Mouse (Mus musculus): ENCODE results near the gene Fam49a. TPM values are rescaled to one million over a fixed set of nuclear protein-coding genes. Genes with fewer than 3 reads are reported as not detected.
A peak's percentile ranks its signal among the peaks of the same experiment; 100 is the strongest.

Fam49a gene
- total and polyA plus RNA-seq, 2 experiments: 1.7 to 2.0 TPM

DNA sequence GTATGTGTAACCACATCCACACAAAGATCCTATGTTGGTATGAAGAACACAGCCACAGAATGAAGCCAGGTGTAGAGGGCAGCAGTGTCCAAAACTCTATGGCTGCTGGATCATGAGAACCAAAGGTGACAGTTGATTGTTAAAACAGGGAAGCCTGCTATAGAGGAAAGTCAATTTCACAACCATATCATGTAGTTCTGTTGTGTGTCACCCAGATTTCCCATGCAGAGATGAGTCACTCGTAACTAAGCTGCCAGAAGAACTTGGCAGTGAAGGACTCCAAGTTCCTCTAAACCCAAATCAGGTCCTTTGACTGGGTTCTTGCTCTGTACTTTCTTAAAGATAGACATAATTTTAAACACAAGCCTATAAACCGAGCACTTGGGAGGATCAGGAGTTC is 38.6 kb upstream of the Fam49a start:
- Histone ChIP-seq H3K9ac (ENCODE audit: low read depth, low read length) (no peak overlapping the region), H3K27ac (replicated peaks; ENCODE audit: insufficient read depth, low read depth, low read length) (no peak overlapping the region), H3K4me3 (ENCODE audit: insufficient read depth, low read depth, low read length) (no peak overlapping the region), H3K36me3 (ENCODE audit: control insufficient read depth, insufficient read depth, low read length) (no peaks in the 10 kb centered on the region), H3K4me1 (ENCODE audit: control insufficient read depth, insufficient read depth, low read length) (no peaks in the 10 kb centered on the region), H3K27me3 (ENCODE audit: control insufficient read depth, insufficient read depth, low read length) (no peaks in the 10 kb centered on the region), H3K79me2 (ENCODE audit: control insufficient read depth, insufficient read depth, low read length) (no peaks in the 10 kb centered on the region)
- DNase-seq (ENCODE audit: extremely low read depth, low read depth, low spot score): peak; percentile 54
- 63% methylated on average over 2 of the region's 2 CpGs for WGBS
- TF ChIP-seq POLR2A (IDR thresholded peaks at IDR 0.05; ENCODE audit: extremely low read depth, insufficient read depth, low read length): no peak
- TF ChIP-seq CTCF (IDR thresholded peaks at IDR 0.05; ENCODE audit: low read depth, low read length): no peak

DNA sequence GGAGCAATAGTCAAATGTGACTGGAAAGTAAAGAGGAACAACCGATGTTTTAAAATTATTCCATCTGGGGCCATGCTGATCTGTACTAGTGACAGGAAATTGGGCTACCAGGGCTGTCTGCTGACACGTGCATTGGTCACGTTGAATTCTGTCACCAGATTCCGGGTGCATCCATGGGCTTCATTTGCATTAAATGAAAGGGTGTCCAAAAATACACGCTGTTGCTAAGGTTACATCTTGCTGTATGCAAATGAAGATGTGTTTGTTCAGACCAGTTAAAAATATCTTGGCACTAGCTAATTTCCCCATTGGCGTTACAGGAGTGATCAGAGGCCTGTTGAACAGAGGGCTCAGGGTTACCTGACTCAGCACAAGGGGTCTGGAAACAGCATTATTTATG is 36.2 kb upstream of the Fam49a start:
- WGBS: 86% methylated on average over 6 of the region's 6 CpGs
- no peak for TF ChIP-seq POLR2A (IDR thresholded peaks at IDR 0.05; ENCODE audit: extremely low read depth, insufficient read depth, low read length)
- no peak for TF ChIP-seq CTCF (IDR thresholded peaks at IDR 0.05; ENCODE audit: low read depth, low read length)

GRCm38 (mm10) chr12:12227594-12227993 is 34.3 kb upstream of the Fam49a start:
- Histone ChIP-seq H3K36me3 (ENCODE audit: control insufficient read depth, insufficient read depth, low read length) (no peaks in the 10 kb centered on the region), H3K4me3 (ENCODE audit: insufficient read depth, low read depth, low read length) (no peak overlapping the region), H3K4me1 (ENCODE audit: control insufficient read depth, insufficient read depth, low read length) (no peaks in the 10 kb centered on the region), H3K79me2 (ENCODE audit: control insufficient read depth, insufficient read depth, low read length) (no peaks in the 10 kb centered on the region), H3K9ac (ENCODE audit: low read depth, low read length) (no peak overlapping the region), H3K27me3 (ENCODE audit: control insufficient read depth, insufficient read depth, low read length) (no peaks in the 10 kb centered on the region), H3K27ac (replicated peaks; ENCODE audit: insufficient read depth, low read depth, low read length) (no peak overlapping the region)
- 74% methylated on average over 3 of the region's 3 CpGs for WGBS
- peak; percentile 14 for DNase-seq (ENCODE audit: extremely low read depth, low read depth, low spot score)
- TF ChIP-seq POLR2A (IDR thresholded peaks at IDR 0.05; ENCODE audit: extremely low read depth, insufficient read depth, low read length) (no peak), CTCF (IDR thresholded peaks at IDR 0.05; ENCODE audit: low read depth, low read length) (no peak)

More for the DNA sequence above, 36.2 kb upstream of the Fam49a start:
- DNase-seq (ENCODE audit: extremely low read depth, low read depth, low spot score): peak; percentile 16
- Histone ChIP-seq H3K4me1 (ENCODE audit: control insufficient read depth, insufficient read depth, low read length) (no peaks in the 10 kb centered on the region), H3K36me3 (ENCODE audit: control insufficient read depth, insufficient read depth, low read length) (no peaks in the 10 kb centered on the region), H3K9ac (ENCODE audit: low read depth, low read length) (no peak overlapping the region), H3K27ac (replicated peaks; ENCODE audit: insufficient read depth, low read depth, low read length) (no peak overlapping the region), H3K27me3 (ENCODE audit: control insufficient read depth, insufficient read depth, low read length) (no peaks in the 10 kb centered on the region), H3K4me3 (ENCODE audit: insufficient read depth, low read depth, low read length) (no peak overlapping the region), H3K79me2 (ENCODE audit: control insufficient read depth, insufficient read depth, low read length) (no peaks in the 10 kb centered on the region)

DNA sequence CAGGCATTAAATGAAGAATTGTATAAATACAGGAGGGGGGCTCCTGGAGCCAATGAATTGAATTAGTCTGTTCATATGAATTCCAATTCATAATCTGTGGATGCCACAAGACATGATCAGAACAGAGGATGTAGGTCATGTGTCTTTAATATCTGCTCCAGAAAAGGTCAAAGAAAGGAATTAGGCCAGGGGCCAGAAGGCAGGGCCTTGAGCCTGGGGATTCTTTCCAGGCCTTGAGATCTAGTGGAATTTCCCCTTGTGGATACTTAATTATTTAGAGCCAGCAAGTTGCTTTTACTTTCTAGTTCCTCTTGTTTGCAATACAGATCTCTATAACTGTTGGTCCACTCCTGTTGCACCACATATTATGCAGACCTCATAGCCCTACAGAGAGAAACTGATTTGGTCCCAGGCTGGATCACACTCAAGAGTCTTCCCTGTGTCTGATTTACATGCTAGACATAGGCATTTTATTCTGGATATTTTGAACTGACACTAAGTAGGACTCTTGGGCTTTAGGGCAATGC is 31.8 kb upstream of the Fam49a start:
- TF ChIP-seq CTCF (IDR thresholded peaks at IDR 0.05; ENCODE audit: low read depth, low read length) (no peak), POLR2A (IDR thresholded peaks at IDR 0.05; ENCODE audit: extremely low read depth, insufficient read depth, low read length) (no peak)
- H3K79me2 ChIP-seq (ENCODE audit: control insufficient read depth, insufficient read depth, low read length): no peaks in the 10 kb centered on the region
- no peaks in the 10 kb centered on the region for H3K27me3 ChIP-seq (ENCODE audit: control insufficient read depth, insufficient read depth, low read length)
- H3K36me3 ChIP-seq (ENCODE audit: control insufficient read depth, insufficient read depth, low read length): no peaks in the 10 kb centered on the region
- peak; percentile 41 for DNase-seq (ENCODE audit: extremely low read depth, low read depth, low spot score)
- no peak overlapping the region for H3K4me3 ChIP-seq (ENCODE audit: insufficient read depth, low read depth, low read length)
- no peak overlapping the region for H3K27ac ChIP-seq (replicated peaks; ENCODE audit: insufficient read depth, low read depth, low read length)
- H3K4me1 ChIP-seq (ENCODE audit: control insufficient read depth, insufficient read depth, low read length): no peaks in the 10 kb centered on the region
- no peak overlapping the region for H3K9ac ChIP-seq (ENCODE audit: low read depth, low read length)

- Histone ChIP-seq H3K4me1 (ENCODE audit: control insufficient read depth, insufficient read depth, low read length) (no peaks in the 10 kb centered on the region), H3K79me2 (ENCODE audit: control insufficient read depth, insufficient read depth, low read length) (no peaks in the 10 kb centered on the region), H3K9ac (ENCODE audit: low read depth, low read length) (no peak overlapping the region), H3K4me3 (ENCODE audit: insufficient read depth, low read depth, low read length) (no peak overlapping the region), H3K36me3 (ENCODE audit: control insufficient read depth, insufficient read depth, low read length) (no peaks in the 10 kb centered on the region), H3K27ac (replicated peaks; ENCODE audit: insufficient read depth, low read depth, low read length) (no peak overlapping the region), H3K27me3 (ENCODE audit: control insufficient read depth, insufficient read depth, low read length) (no peaks in the 10 kb centered on the region)
- 81% methylated on average over 4 of the region's 4 CpGs for whole genome bisulfite sequencing
- no peak for DNase-seq (ENCODE audit: extremely low read depth, low read depth, low spot score)
- TF ChIP-seq CTCF (IDR thresholded peaks at IDR 0.05; ENCODE audit: low read depth, low read length) (no peak), POLR2A (IDR thresholded peaks at IDR 0.05; ENCODE audit: extremely low read depth, insufficient read depth, low read length) (no peak)
Measured at GRCm38 (mm10) chr12:12232097-12232496, 29.8 kb upstream of the Fam49a start.

GRCm38 (mm10) chr12:12236978-12237377 is 25.0 kb upstream of the Fam49a start:
- no peak overlapping the region for H3K9ac ChIP-seq (ENCODE audit: low read depth, low read length)
- no peak overlapping the region for H3K27ac ChIP-seq (replicated peaks; ENCODE audit: insufficient read depth, low read depth, low read length)
- H3K4me3 ChIP-seq (ENCODE audit: insufficient read depth, low read depth, low read length): no peak overlapping the region
- no peak for DNase-seq (ENCODE audit: extremely low read depth, low read depth, low spot score)
- no peaks in the 10 kb centered on the region for H3K36me3 ChIP-seq (ENCODE audit: control insufficient read depth, insufficient read depth, low read length)
- TF ChIP-seq CTCF (IDR thresholded peaks at IDR 0.05; ENCODE audit: low read depth, low read length) (no peak), POLR2A (IDR thresholded peaks at IDR 0.05; ENCODE audit: extremely low read depth, insufficient read depth, low read length) (no peak)
- H3K27me3 ChIP-seq (ENCODE audit: control insufficient read depth, insufficient read depth, low read length): no peaks in the 10 kb centered on the region
- H3K79me2 ChIP-seq (ENCODE audit: control insufficient read depth, insufficient read depth, low read length): no peaks in the 10 kb centered on the region
- WGBS: 57% methylated on average over 5 of the region's 5 CpGs
- H3K4me1 ChIP-seq (ENCODE audit: control insufficient read depth, insufficient read depth, low read length): no peaks in the 10 kb centered on the region

All from liver, adult 2 months (tissue).